Mouse (Mus musculus): ENCODE results near the gene Bcl9l.

Bcl9l gene

GRCm38 (mm10) chr9:44511935-44512716, 29.5 kb downstream of the Bcl9l start:
- no peak for DNase-seq (ENCODE audit: low spot score in 2 of 2)

GRCm38 (mm10) chr9:44512717-44513003, 30.0 kb downstream of the Bcl9l start:
- no peak for DNase-seq (ENCODE audit: low spot score in 2 of 2)

- DNase-seq (ENCODE audit: low spot score in 2 of 2) = no peak
These were observed 30.5 kb downstream of the Bcl9l start for GRCm38 (mm10) chr9:44513121-44513520.

- DNase-seq (ENCODE audit: low spot score in 2 of 2) = no peak
These were observed 31.0 kb downstream of the Bcl9l start for GRCm38 (mm10) chr9:44513610-44514009.

- DNase-seq (ENCODE audit: low spot score in 2 of 2) = no peak
These were observed 31.5 kb downstream of the Bcl9l start for GRCm38 (mm10) chr9:44514147-44514546.

- no peak for DNase-seq (ENCODE audit: low spot score in 2 of 2)
These were observed 32.6 kb downstream of the Bcl9l start for GRCm38 (mm10) chr9:44515131-44515751.

GRCm38 (mm10) chr9:44515891-44516290, 33.3 kb downstream of the Bcl9l start:
- DNase-seq (ENCODE audit: low spot score in 2 of 2) = no peak

- no peak for DNase-seq (ENCODE audit: low spot score in 2 of 2)
These were observed 34.7 kb downstream of the Bcl9l start for GRCm38 (mm10) chr9:44517368-44517767.

GRCm38 (mm10) chr9:44518068-44518467, 35.4 kb downstream of the Bcl9l start:
- DNase-seq (ENCODE audit: low spot score in 2 of 2) = no peak

- DNase-seq (ENCODE audit: low spot score in 2 of 2) = no peak
These were observed 39.3 kb downstream of the Bcl9l start for GRCm38 (mm10) chr9:44521927-44522326.

- no peak for DNase-seq (ENCODE audit: low spot score in 2 of 2)
These were observed 41.1 kb downstream of the Bcl9l start for GRCm38 (mm10) chr9:44523686-44524085.

- no peak for DNase-seq (ENCODE audit: low spot score in 2 of 2)
These were observed 41.7 kb downstream of the Bcl9l start for GRCm38 (mm10) chr9:44524235-44524826.

- DNase-seq (ENCODE audit: low spot score in 2 of 2) = no peak
These were observed 42.4 kb downstream of the Bcl9l start for GRCm38 (mm10) chr9:44525001-44525400.

- no peak for DNase-seq (ENCODE audit: low spot score in 2 of 2)
These were observed 43.0 kb downstream of the Bcl9l start for GRCm38 (mm10) chr9:44525589-44525988.

GRCm38 (mm10) chr9:44526337-44527112, 43.9 kb downstream of the Bcl9l start:
- no peak for DNase-seq (ENCODE audit: low spot score in 2 of 2)

GRCm38 (mm10) chr9:44528340-44528739, 45.7 kb downstream of the Bcl9l start:
- no peak for DNase-seq (ENCODE audit: low spot score in 2 of 2)

- DNase-seq (ENCODE audit: low spot score in 2 of 2) = no peak
These were observed 50.5 kb downstream of the Bcl9l start for GRCm38 (mm10) chr9:44532991-44533580.

GRCm38 (mm10) chr9:44537625-44538301, 55.1 kb downstream of the Bcl9l start:
- no peak for DNase-seq (ENCODE audit: low spot score in 2 of 2)

- no peak for DNase-seq (ENCODE audit: low spot score in 2 of 2)
These were observed 57.3 kb downstream of the Bcl9l start for GRCm38 (mm10) chr9:44539816-44540421.

GRCm38 (mm10) chr9:44540676-44541075, 58.1 kb downstream of the Bcl9l start:
- DNase-seq (ENCODE audit: low spot score in 2 of 2) = no peak

- DNase-seq (ENCODE audit: low spot score in 2 of 2) = no peak
These were observed 59.7 kb downstream of the Bcl9l start for GRCm38 (mm10) chr9:44542364-44542763.

All from right cerebral cortex, postnatal 36 days (tissue).